In genomic region chr2:33543429-33544202, GRCm38 (mm10) we compare ENCODE assay signal across 7 mouse cellular contexts.
DNase-seq lines count a peak whose midpoint lies in the region; ATAC-seq and TF ChIP-seq lines count a peak whose summit lies in the region.

No protein-coding gene starts in this region.

- TF ChIP-seq CTCF in E14TG2a.4 (conservative IDR thresholded peaks at IDR 0.05; ENCODE audit: low read length), result no peak

- H3K27me3 ChIP-seq in E14TG2a.4 (ENCODE audit: insufficient read depth, low read length), result peaks cover 72% of the 10 kb centered on the region
- H3K27me3 ChIP-seq in embryonic facial prominence, embryonic 11.5 days (ENCODE audit: control insufficient read depth, insufficient read depth, low read length), result peaks cover 39% of the 10 kb centered on the region
- H3K27me3 ChIP-seq in hindbrain, embryonic 16.5 days (replicated peaks; ENCODE audit: control insufficient read depth, insufficient read depth, low read length), result no peaks in the 10 kb centered on the region
- no peaks in the 10 kb centered on the region for H3K27me3 ChIP-seq in neural tube, embryonic 14.5 days (ENCODE audit: control insufficient read depth, insufficient read depth, low read length)

- WGBS in embryonic facial prominence, embryonic 11.5 days, result under 1% methylated on average over 37 of the region's 38 CpGs
- WGBS in hindbrain, embryonic 16.5 days, result 1% methylated on average over 29 of the region's 38 CpGs
- WGBS in neural tube, embryonic 14.5 days, result 1% methylated on average over 23 of the region's 38 CpGs

- ATAC-seq in embryonic facial prominence, embryonic 11.5 days (replicated peaks; ENCODE audit: insufficient number of reproducible peaks, low FRiP score, low TSS enrichment, low read depth), result peak; percentile 46; the same call in 1 of the 2 replicates
- peak; percentile 79 for ATAC-seq in hindbrain, embryonic 16.5 days
- ATAC-seq in neural tube, embryonic 14.5 days (ENCODE audit: low read depth), result peak; percentile 80

- H3K36me3 ChIP-seq in E14TG2a.4 (ENCODE audit: insufficient read depth, low read length), result no peaks in the 10 kb centered on the region
- no peaks in the 10 kb centered on the region for H3K36me3 ChIP-seq in embryonic facial prominence, embryonic 11.5 days (replicated peaks; ENCODE audit: control insufficient read depth, insufficient read depth, low read depth, low read length)
- no peaks in the 10 kb centered on the region for H3K36me3 ChIP-seq in hindbrain, embryonic 16.5 days (ENCODE audit: control insufficient read depth, insufficient read depth, low read length)
- H3K36me3 ChIP-seq in neural tube, embryonic 14.5 days (ENCODE audit: control insufficient read depth, insufficient read depth, low read length), result no peaks in the 10 kb centered on the region

- peak overlapping the region; percentile 76 for H3K4me3 ChIP-seq in E14TG2a.4 (replicated peaks; ENCODE audit: low read length)
- H3K4me3 ChIP-seq in embryonic facial prominence, embryonic 11.5 days (ENCODE audit: low read depth, low read length), result peak overlapping the region; percentile 44
- H3K4me3 ChIP-seq in hindbrain, embryonic 16.5 days (ENCODE audit: low read length), result peak overlapping the region; percentile 51
- peak overlapping the region; percentile 39 for H3K4me3 ChIP-seq in neural tube, embryonic 14.5 days (ENCODE audit: low read depth, low read length)

- H3K4me2 ChIP-seq in embryonic facial prominence, embryonic 11.5 days (ENCODE audit: low read depth, low read length), result peak overlapping the region; percentile 94
- H3K4me2 ChIP-seq in hindbrain, embryonic 16.5 days (ENCODE audit: low read length), result peak overlapping the region; percentile 90
- peak overlapping the region; percentile 85 for H3K4me2 ChIP-seq in neural tube, embryonic 14.5 days (ENCODE audit: low read depth, low read length)

- intact Hi-C loops in left cerebral cortex, postnatal 25 days (cut with DNase I), result loop anchor here (5.0 kb wide), 1 partner anchor 56 kb away; no protein-coding TSS in a partner anchor

- DNase-seq in CD4-positive helper T cell, adult 2 months (ENCODE audit: low read depth, low spot score), result peak; percentile 83
- DNase-seq in embryonic facial prominence, embryonic 11.5 days (ENCODE audit: low spot score), result peak; percentile 70
- peak; percentile 89 to 96 for DNase-seq in left cerebral cortex, postnatal 25 days (ENCODE audit: low spot score in 2 of 2)
- DNase-seq in adrenal gland, postnatal 36 days, result no peak

- peaks cover 16% of the 10 kb centered on the region for H3K4me1 ChIP-seq in E14TG2a.4 (replicated peaks; ENCODE audit: low read depth, low read length)
- H3K4me1 ChIP-seq in embryonic facial prominence, embryonic 11.5 days (ENCODE audit: control insufficient read depth, insufficient read depth, low read length), result peaks cover 4% of the 10 kb centered on the region; the same call in 1 of the 2 replicates
- H3K4me1 ChIP-seq in hindbrain, embryonic 16.5 days (ENCODE audit: control insufficient read depth, insufficient read depth, low read depth, low read length), result peaks cover 40% of the 10 kb centered on the region
- H3K4me1 ChIP-seq in neural tube, embryonic 14.5 days (ENCODE audit: control insufficient read depth, insufficient read depth, low read length), result peaks cover 29% of the 10 kb centered on the region

- H3K9ac ChIP-seq in embryonic facial prominence, embryonic 11.5 days (replicated peaks; ENCODE audit: low read length), result peak overlapping the region; percentile 37
- H3K9ac ChIP-seq in hindbrain, embryonic 16.5 days (ENCODE audit: low read depth, low read length), result peak overlapping the region; percentile 73
- peak overlapping the region; percentile 69 for H3K9ac ChIP-seq in neural tube, embryonic 14.5 days (replicated peaks; ENCODE audit: low read depth, low read length)

- H3K27ac ChIP-seq in embryonic facial prominence, embryonic 11.5 days (replicated peaks; ENCODE audit: low read depth, low read length), result no peak overlapping the region
- H3K27ac ChIP-seq in hindbrain, embryonic 16.5 days (ENCODE audit: low read depth, low read length), result peak overlapping the region; percentile 87
- peak overlapping the region; percentile 92 for H3K27ac ChIP-seq in neural tube, embryonic 14.5 days (ENCODE audit: low read depth, low read length)

- H3K9me3 ChIP-seq in E14TG2a.4 (ENCODE audit: low read length), result peaks cover 8% of the 10 kb centered on the region
- no peaks in the 10 kb centered on the region for H3K9me3 ChIP-seq in embryonic facial prominence, embryonic 11.5 days (replicated peaks; ENCODE audit: control insufficient read depth, low read length)
- no peaks in the 10 kb centered on the region for H3K9me3 ChIP-seq in hindbrain, embryonic 16.5 days (ENCODE audit: control insufficient read depth, low read length)
- H3K9me3 ChIP-seq in neural tube, embryonic 14.5 days (ENCODE audit: control insufficient read depth, low read length), result no peaks in the 10 kb centered on the region

Comparison
In these comparisons a context has a peak if more than half of its experiments do, and no peak if none do; other contexts are left out.
1. DNase-seq: peak in CD4-positive helper T cell, adult 2 months (single experiment), embryonic facial prominence, embryonic 11.5 days (single experiment) and left cerebral cortex, postnatal 25 days (2 of 2); none in adrenal gland, postnatal 36 days (0 of 2).
2. Peak in every context shown above with its lines, with median percentiles within 50 percentile points of each other: H3K4me3 ChIP-seq, ATAC-seq, H3K4me2 ChIP-seq and H3K9ac ChIP-seq.